Mouse (Mus musculus) G1E (cell line): ENCODE measurements around the gene Fam133b.

Experiments used
- CTCF ChIP-seq: IDR thresholded peaks from 2 replicates; pipeline ENCODE4 v1.5.1; 2012; ENCODE audit warnings: low read depth, low read length, inconsistent platforms, mixed read lengths
- GATA1 ChIP-seq: IDR thresholded peaks from 2 replicates; pipeline ENCODE4 v1.6.1; 2012; ENCODE audit warnings: borderline replicate concordance, low read length, inconsistent platforms, mixed read lengths
- GATA2 ChIP-seq: IDR thresholded peaks from 2 replicates; pipeline ENCODE4 v1.6.1; 2012; ENCODE audit warnings: low read depth, low read length, inconsistent platforms, borderline replicate concordance
- POLR2AphosphoS5 ChIP-seq: IDR thresholded peaks from 2 replicates; pipeline ENCODE4 v1.6.1; 2012; ENCODE audit warnings: low read depth, low read length, inconsistent platforms; ENCODE audit not compliant: insufficient replicate concordance
- TAL1 ChIP-seq: conservative IDR thresholded peaks from 2 replicates; pipeline ENCODE4 v1.6.1; 2012; ENCODE audit warnings: low read depth, low read length, inconsistent platforms, mixed read lengths

GRCm38 (mm10) chr5:3497505-3497925 lies 46.1 kb upstream of the Fam133b start:
- TF ChIP-seq CTCF (no peak), GATA1 (no peak), TAL1 (no peak), POLR2AphosphoS5 (no peak), GATA2 (no peak)
